Mouse (Mus musculus) liver, embryonic 15.5 days (tissue): ENCODE results near the gene Serping1. TPM values are rescaled to one million over a fixed set of nuclear protein-coding genes. Genes with fewer than 3 reads are reported as not detected.

Experiments
- ATAC-seq: fragments of 200-750 bp; cut with Nextera tagmentation; 2 replicates; pipeline ENCODE4 v1.8.0; 2017; ENCODE audit warnings: moderate number of reproducible peaks, mild to moderate bottlenecking, moderate library complexity; ENCODE audit not compliant: insufficient read depth
- H3K27ac ChIP-seq: fragments of 300-500 bp; sonication (generic); replicated peaks from 2 replicates; pipeline ENCODE4 v1.5.1; 2015; ENCODE audit warnings: mild to moderate bottlenecking, inconsistent platforms
- H3K27me3 ChIP-seq: fragments of 300-500 bp; sonication (generic); 2 replicates; pipeline ENCODE4 v1.6.1; 2015; ENCODE audit warnings: mild to moderate bottlenecking, inconsistent platforms
- H3K36me3 ChIP-seq: fragments of 300-500 bp; sonication (generic); replicated peaks from 2 replicates; pipeline ENCODE4 v1.6.1; 2015; ENCODE audit warnings: moderate library complexity, mild to moderate bottlenecking, inconsistent platforms
- H3K4me1 ChIP-seq: fragments of 300-500 bp; sonication (generic); replicated peaks from 2 replicates; pipeline ENCODE4 v1.6.1; 2015; ENCODE audit warnings: inconsistent platforms
- H3K4me2 ChIP-seq: fragments of 300-500 bp; sonication (generic); 2 replicates; pipeline ENCODE4 v1.6.1; 2015; ENCODE audit warnings: moderate library complexity, mild to moderate bottlenecking, inconsistent platforms
- H3K4me3 ChIP-seq: fragments of 300-500 bp; sonication (generic); replicated peaks from 2 replicates; pipeline ENCODE4 v1.5.1; 2015; ENCODE audit warnings: mild to moderate bottlenecking, inconsistent platforms
- H3K9ac ChIP-seq: fragments of 300-500 bp; sonication (generic); 2 replicates; pipeline ENCODE4 v1.6.1; 2015; ENCODE audit warnings: moderate library complexity, mild to moderate bottlenecking, inconsistent platforms
- H3K9me3 ChIP-seq: fragments of 300-500 bp; sonication (generic); replicated peaks from 2 replicates; pipeline ENCODE4 v1.6.1; 2016; ENCODE audit warnings: inconsistent platforms
- WGBS: fragments of 180-500 bp; shearing (Covaris S2); methylation state at CpG from one replicate; pipeline ENCODE4 v1.1.7; 2015; ENCODE audit warnings: mixed read lengths; ENCODE audit not compliant: insufficient replicate concordance; 5-methylcytosine and 5-hydroxymethylcytosine counted together
- polyA plus RNA-seq: library from polyadenylated mRNA; unstranded; fragments of >200 nt; fragmentation: Nextera tagmentation; extraction: Ambion mirVana; gene quantifications from 2 replicates; pipeline ENCODE4 v1.2.1, GENCODE M21; 2015

Gene Serping1
- 84.2 and 102 TPM in 2 replicates for polyA plus RNA-seq

GRCm38 (mm10) chr2:84775241-84775640, at the start of gene Serping1:
Gene Serping1 (minus strand): TSS chr2:84775444.
- Histone ChIP-seq H3K9ac (no peak within 1 kb of the TSS; the same call in 1 of the 2 replicates), H3K27ac (0 out of 2 replicates have a peak within 1 kb of the TSS, but pooled peaks have one; percentile 41), H3K4me1 (no peaks in the 10 kb centered on the region), H3K9me3 (no peaks in the 10 kb centered on the region), H3K27me3 (peaks cover 86% of the 10 kb centered on the region), H3K4me2 (peak within 1 kb of the TSS; percentile 45), H3K36me3 (no peaks in the 10 kb centered on the region; the same call in 1 of the 2 replicates), H3K4me3 (peak within 1 kb of the TSS; percentile 40)
- ATAC-seq: peak; percentile 75
- WGBS: 55% methylated on average over 9 of the region's 9 CpGs

- Histone ChIP-seq H3K27ac (no peak overlapping the region), H3K36me3 (peaks cover under 1% of the 10 kb centered on the region; the same call in 1 of the 2 replicates), H3K4me1 (peaks cover 28% of the 10 kb centered on the region), H3K27me3 (peaks cover 71% of the 10 kb centered on the region), H3K4me3 (no peak overlapping the region), H3K9ac (no peak overlapping the region), H3K4me2 (no peak overlapping the region), H3K9me3 (no peaks in the 10 kb centered on the region)
- ATAC-seq: no peak
- 4% methylated on average over 2 of the region's 2 CpGs for WGBS
These were observed 48.0 kb upstream of the Serping1 start for GRCm38 (mm10) chr2:84823237-84823636.

- Histone ChIP-seq H3K27ac (no peak within 1 kb of the TSS), H3K4me2 (no peak within 1 kb of the TSS), H3K27me3 (peaks cover 74% of the 10 kb centered on the region), H3K4me1 (peaks cover 21% of the 10 kb centered on the region), H3K9me3 (no peaks in the 10 kb centered on the region), H3K4me3 (no peak within 1 kb of the TSS), H3K9ac (no peak within 1 kb of the TSS; the same call in 1 of the 2 replicates), H3K36me3 (no peaks in the 10 kb centered on the region)
- ATAC-seq: no peak
- WGBS: 41% methylated on average over 13 of the region's 13 CpGs
These were observed 47.3 kb upstream of the Serping1 start, which contains the start of gene Smtnl1 for GRCm38 (mm10) chr2:84822552-84822951. Gene Smtnl1 (minus strand): TSS chr2:84822652.

- Histone ChIP-seq H3K4me2 (no peak overlapping the region), H3K4me1 (peaks cover 9% of the 10 kb centered on the region), H3K9me3 (no peaks in the 10 kb centered on the region), H3K27me3 (peaks cover 91% of the 10 kb centered on the region), H3K27ac (no peak overlapping the region), H3K4me3 (no peak overlapping the region), H3K36me3 (no peaks in the 10 kb centered on the region), H3K9ac (no peak overlapping the region)
- no peak for ATAC-seq
- 43% methylated on average over 3 of the region's 3 CpGs for WGBS
These were observed 44.6 kb upstream of the Serping1 start for GRCm38 (mm10) chr2:84819861-84820260.

GRCm38 (mm10) chr2:84812676-84813075, 37.4 kb upstream of the Serping1 start:
- Histone ChIP-seq H3K36me3 (peaks cover 35% of the 10 kb centered on the region), H3K27ac (peak overlapping the region; percentile 98), H3K4me3 (peak overlapping the region; percentile 43; the same call in 1 of the 2 replicates), H3K4me2 (peak overlapping the region; percentile 79), H3K27me3 (peaks cover 24% of the 10 kb centered on the region), H3K9me3 (no peaks in the 10 kb centered on the region), H3K4me1 (peaks cover 73% of the 10 kb centered on the region), H3K9ac (peak overlapping the region; percentile 66)
- WGBS: 67% methylated on average over 6 of the region's 6 CpGs
- ATAC-seq: no peak

GRCm38 (mm10) chr2:84811880-84812279, 36.6 kb upstream of the Serping1 start:
- H3K4me2 ChIP-seq: peak overlapping the region; percentile 79
- H3K9ac ChIP-seq: peak overlapping the region; percentile 66
- WGBS: 19% methylated on average over 7 of the region's 7 CpGs
- H3K36me3 ChIP-seq: peaks cover 42% of the 10 kb centered on the region
- H3K27me3 ChIP-seq: peaks cover 18% of the 10 kb centered on the region
- H3K4me1 ChIP-seq: peaks cover 79% of the 10 kb centered on the region
- H3K4me3 ChIP-seq: peak overlapping the region; percentile 43
- no peaks in the 10 kb centered on the region for H3K9me3 ChIP-seq
- H3K27ac ChIP-seq: peak overlapping the region; percentile 98
- ATAC-seq: peak; percentile 97

- H3K4me1 ChIP-seq: peaks cover 87% of the 10 kb centered on the region
- WGBS: 25% methylated on average over 26 of the region's 26 CpGs
- peak overlapping the region; percentile 79 for H3K4me2 ChIP-seq
- H3K36me3 ChIP-seq: peaks cover 50% of the 10 kb centered on the region
- H3K9me3 ChIP-seq: no peaks in the 10 kb centered on the region
- peak overlapping the region; percentile 98 for H3K27ac ChIP-seq
- peaks cover 10% of the 10 kb centered on the region for H3K27me3 ChIP-seq
- H3K9ac ChIP-seq: peak overlapping the region; percentile 60
- ATAC-seq: peak; percentile 2; the same call in 1 of the 2 replicates
- peak overlapping the region; percentile 43 for H3K4me3 ChIP-seq
These were observed 35.8 kb upstream of the Serping1 start for GRCm38 (mm10) chr2:84810886-84811577.

- peak overlapping the region; percentile 79 for H3K4me2 ChIP-seq
- WGBS: 69% methylated on average over 6 of the region's 6 CpGs
- no peak for ATAC-seq
- H3K27me3 ChIP-seq: peaks cover 5% of the 10 kb centered on the region; the same call in 1 of the 2 replicates
- H3K9ac ChIP-seq: peak overlapping the region; percentile 60
- H3K4me1 ChIP-seq: peaks cover 90% of the 10 kb centered on the region
- H3K9me3 ChIP-seq: no peaks in the 10 kb centered on the region
- H3K27ac ChIP-seq: peak overlapping the region; percentile 98
- H3K4me3 ChIP-seq: peak overlapping the region; percentile 43
- peaks cover 56% of the 10 kb centered on the region for H3K36me3 ChIP-seq
These were observed 35.3 kb upstream of the Serping1 start for GRCm38 (mm10) chr2:84810526-84810885.

GRCm38 (mm10) chr2:84809330-84809729, 34.1 kb upstream of the Serping1 start:
- H3K27me3 ChIP-seq: no peaks in the 10 kb centered on the region
- no peak for ATAC-seq
- peaks cover 67% of the 10 kb centered on the region for H3K36me3 ChIP-seq
- no peak overlapping the region for H3K4me3 ChIP-seq
- H3K27ac ChIP-seq: peak overlapping the region; percentile 56
- no peak overlapping the region for H3K9ac ChIP-seq
- no peak overlapping the region for H3K4me2 ChIP-seq
- H3K9me3 ChIP-seq: no peaks in the 10 kb centered on the region
- peaks cover 82% of the 10 kb centered on the region for H3K4me1 ChIP-seq

GRCm38 (mm10) chr2:84806546-84806945, 31.3 kb upstream of the Serping1 start:
- no peaks in the 10 kb centered on the region for H3K9me3 ChIP-seq
- no peak overlapping the region for H3K27ac ChIP-seq
- ATAC-seq: no peak
- no peak overlapping the region for H3K4me2 ChIP-seq
- H3K9ac ChIP-seq: no peak overlapping the region
- H3K27me3 ChIP-seq: no peaks in the 10 kb centered on the region
- H3K4me3 ChIP-seq: no peak overlapping the region
- WGBS: 77% methylated on average over 5 of the region's 5 CpGs
- H3K4me1 ChIP-seq: peaks cover 81% of the 10 kb centered on the region
- H3K36me3 ChIP-seq: peaks cover 95% of the 10 kb centered on the region

- Histone ChIP-seq H3K27ac (peak overlapping the region; percentile 49; the same call in 1 of the 2 replicates), H3K9ac (no peak overlapping the region), H3K4me1 (peaks cover 74% of the 10 kb centered on the region), H3K4me2 (no peak overlapping the region), H3K4me3 (no peak overlapping the region), H3K36me3 (peaks cover 80% of the 10 kb centered on the region), H3K27me3 (no peaks in the 10 kb centered on the region), H3K9me3 (no peaks in the 10 kb centered on the region)
- WGBS: 86% methylated on average over 7 of the region's 7 CpGs
- ATAC-seq: no peak
These were observed 28.7 kb upstream of the Serping1 start for GRCm38 (mm10) chr2:84803963-84804362.
